Mouse (Mus musculus) myocyte (in vitro differentiated cells): ENCODE measurements at regions not wholly inside any gene's neighbourhood (a gene's known extent, or its start where the extent isn't known, plus 50 kb on each side); places are given as distances from the start of the nearest gene placed in this dataset.

ENCODE experiments used
- CEBPB ChIP-seq: IDR thresholded peaks from 2 replicates; pipeline ENCODE4 v1.6.1; 2011; ENCODE audit warnings: mild to moderate bottlenecking, moderate library complexity; ENCODE audit not compliant: poor library complexity, insufficient read depth, severe bottlenecking
- E2F4 ChIP-seq: IDR thresholded peaks from one replicate; pipeline ENCODE4 v1.6.1; 2011; ENCODE audit warnings: mild to moderate bottlenecking, control low read depth, moderate library complexity; ENCODE audit not compliant: insufficient read depth
- MAX ChIP-seq: IDR thresholded peaks from one replicate; pipeline ENCODE4 v1.6.1; 2011; ENCODE audit warnings: low read depth, mild to moderate bottlenecking, control low read depth
- MYOD1 ChIP-seq, 3 experiments: IDR thresholded peaks; one replicate each; pipeline ENCODE4 v1.6.1; 2011; ENCODE audit warnings: control low read depth in 2 of 3, low read depth in 2 of 3, mild to moderate bottlenecking in 2 of 3, moderate library complexity in 1 of 3; ENCODE audit not compliant: insufficient read length in 2 of 3, control insufficient read depth in 1 of 3
- POLR2A ChIP-seq: IDR thresholded peaks from one replicate; pipeline ENCODE4 v1.6.1; 2011; ENCODE audit warnings: low read depth, mild to moderate bottlenecking, control low read depth, moderate library complexity; ENCODE audit not compliant: insufficient read length
- POLR2AphosphoS2 ChIP-seq: IDR thresholded peaks from one replicate; pipeline ENCODE4 v1.6.1; 2011; ENCODE audit warnings: low read depth, control low read depth; ENCODE audit not compliant: insufficient read length
- TCF12 ChIP-seq: IDR thresholded peaks from one replicate; pipeline ENCODE4 v1.6.1; 2011; ENCODE audit warnings: mild to moderate bottlenecking, control low read depth; ENCODE audit not compliant: poor library complexity, insufficient read depth, severe bottlenecking
- USF1 ChIP-seq: IDR thresholded peaks from one replicate; pipeline ENCODE4 v1.6.1; 2011; ENCODE audit warnings: low read depth, mild to moderate bottlenecking, control low read depth, moderate library complexity

- no peak for TF ChIP-seq POLR2A
- no peak for TF ChIP-seq MAX
- no peak for TF ChIP-seq USF1
- no peak for TF ChIP-seq TCF12
- TF ChIP-seq E2F4, result no peak
- TF ChIP-seq CEBPB, result no peak
- TF ChIP-seq POLR2AphosphoS2, result no peak
- TF ChIP-seq MYOD1 (IDR thresholded peaks at IDR 0.05; ENCODE audit: control insufficient read depth in 1 of 3, insufficient read length in 2 of 3, low read depth in 2 of 3), result no peak
Observed at GRCm38 (mm10) chr16:58068654-58069271, 314.2 kb upstream of the Col8a1 start.
